Mouse (Mus musculus) intestine, embryonic 16.5 days (tissue): ENCODE measurements around the gene Cic. TPM values are rescaled to one million over a fixed set of nuclear protein-coding genes. Genes with fewer than 3 reads are reported as not detected.
"Not testable (repeated sequence)": the region's sequence is repeated elsewhere in the genome, so short reads cannot be mapped to it uniquely, and the experiment has no call there.

Experiments used
- ATAC-seq: fragments of 200-750 bp; cut with Nextera tagmentation; 2 replicates; pipeline ENCODE4 v1.8.0; 2017; ENCODE audit warnings: moderate TSS enrichment, moderate library complexity
- H3K27ac ChIP-seq: fragments of 300-500 bp; sonication (generic); 2 replicates; pipeline ENCODE4 v1.5.1; 2014; ENCODE audit warnings: mild to moderate bottlenecking, low read length
- H3K27me3 ChIP-seq: fragments of 300-500 bp; sonication (generic); replicated peaks from 2 replicates; pipeline ENCODE4 v1.6.1; 2014; ENCODE audit warnings: low read length, control low read depth, mixed read lengths; ENCODE audit not compliant: control insufficient read depth, insufficient read depth
- H3K36me3 ChIP-seq: fragments of 300-500 bp; sonication (generic); 2 replicates; pipeline ENCODE4 v1.6.1; 2014; ENCODE audit warnings: low read length, control low read depth; ENCODE audit not compliant: control insufficient read depth, insufficient read depth
- H3K4me1 ChIP-seq: fragments of 300-500 bp; sonication (generic); 2 replicates; pipeline ENCODE4 v1.6.1; 2014; ENCODE audit warnings: low read length, control low read depth, mixed read lengths; ENCODE audit not compliant: control insufficient read depth, insufficient read depth
- H3K4me2 ChIP-seq: fragments of 300-500 bp; sonication (generic); 2 replicates; pipeline ENCODE4 v1.6.1; 2014; ENCODE audit warnings: low read depth, low read length, control low read depth
- H3K4me3 ChIP-seq: fragments of 300-500 bp; sonication (generic); 2 replicates; pipeline ENCODE4 v1.5.1; 2014; ENCODE audit warnings: mild to moderate bottlenecking, low read length
- H3K9ac ChIP-seq: fragments of 300-500 bp; sonication (generic); 2 replicates; pipeline ENCODE4 v1.6.1; 2014; ENCODE audit warnings: low read depth, low read length
- H3K9me3 ChIP-seq: fragments of 300-500 bp; sonication (generic); 2 replicates; pipeline ENCODE4 v1.6.1; 2016; ENCODE audit warnings: low read length, control low read depth; ENCODE audit not compliant: control insufficient read depth
- WGBS: fragments of 180-500 bp; shearing (Covaris S2); extraction: QIAGEN DNeasy Blood & Tissue Kit; methylation state at CpG from one replicate; pipeline ENCODE4 v1.1.7; 2014; 5-methylcytosine and 5-hydroxymethylcytosine counted together
- polyA plus RNA-seq: library from polyadenylated mRNA; unstranded; fragments of >200 nt; fragmentation: Nextera tagmentation; extraction: Ambion mirVana; gene quantifications from 2 replicates; pipeline ENCODE4 v1.2.1, GENCODE M21; 2015

The Cic gene
- polyA plus RNA-seq, 1 experiment from 2014 or later = 19.9 TPM

GRCm38 (mm10) chr7:25317446-25317999, 50.0 kb downstream of the Cic start:
- Histone ChIP-seq H3K9ac (peak overlapping the region; percentile 84), H3K4me3 (peak overlapping the region; percentile 60), H3K4me1 (peaks cover 28% of the 10 kb centered on the region), H3K4me2 (peak overlapping the region; percentile 93), H3K36me3 (no peaks in the 10 kb centered on the region), H3K27me3 (peaks cover 31% of the 10 kb centered on the region), H3K9me3 (no peaks in the 10 kb centered on the region), H3K27ac (peak overlapping the region; percentile 67)
- no peak for ATAC-seq
- WGBS = 14% methylated on average over 21 of the region's 21 CpGs

GRCm38 (mm10) chr7:25322058-25322484, 54.6 kb downstream of the Cic start:
- no peak overlapping the region for H3K4me3 ChIP-seq
- no peaks in the 10 kb centered on the region for H3K9me3 ChIP-seq
- H3K27me3 ChIP-seq = no peaks in the 10 kb centered on the region
- WGBS = 16% methylated on average over 6 of the region's 6 CpGs
- H3K4me1 ChIP-seq = peaks cover 13% of the 10 kb centered on the region
- no peak overlapping the region for H3K9ac ChIP-seq
- peak overlapping the region; percentile 81; the same call in 1 of the 2 replicates for H3K27ac ChIP-seq
- no peaks in the 10 kb centered on the region for H3K36me3 ChIP-seq
- peak overlapping the region; percentile 3; the same call in 1 of the 2 replicates for H3K4me2 ChIP-seq
- ATAC-seq = peak; percentile 80

GRCm38 (mm10) chr7:25323219-25323618, 55.7 kb downstream of the Cic start:
- Histone ChIP-seq H3K9me3 (no peaks in the 10 kb centered on the region), H3K4me1 (peaks cover 6% of the 10 kb centered on the region), H3K9ac (no peak overlapping the region), H3K27ac (no peak overlapping the region), H3K4me3 (no peak overlapping the region), H3K4me2 (no peak overlapping the region), H3K36me3 (no peaks in the 10 kb centered on the region), H3K27me3 (no peaks in the 10 kb centered on the region)
- 95% methylated on average over 2 of the region's 2 CpGs for WGBS
- no peak for ATAC-seq

GRCm38 (mm10) chr7:25325431-25325830, 57.9 kb downstream of the Cic start:
- not testable (repeated sequence) for H3K36me3 ChIP-seq, ATAC-seq, H3K9ac ChIP-seq, H3K27me3 ChIP-seq, H3K9me3 ChIP-seq, H3K4me3 ChIP-seq, H3K4me2 ChIP-seq, H3K4me1 ChIP-seq, H3K27ac ChIP-seq
- whole genome bisulfite sequencing = 88% methylated on average over 4 of the region's 6 CpGs

- ATAC-seq = no peak
- Histone ChIP-seq H3K4me2 (no peak overlapping the region), H3K9me3 (no peaks in the 10 kb centered on the region), H3K36me3 (peaks cover 6% of the 10 kb centered on the region; the same call in 1 of the 2 replicates), H3K27ac (no peak overlapping the region), H3K9ac (no peak overlapping the region), H3K4me1 (peaks cover 6% of the 10 kb centered on the region), H3K4me3 (no peak overlapping the region), H3K27me3 (no peaks in the 10 kb centered on the region)
- 78% methylated on average over 8 of the region's 8 CpGs for WGBS
Observed at GRCm38 (mm10) chr7:25326233-25326632, 58.7 kb downstream of the Cic start.

GRCm38 (mm10) chr7:25333596-25334307, 66.2 kb downstream of the Cic start:
- no peaks in the 10 kb centered on the region for H3K4me1 ChIP-seq
- H3K27ac ChIP-seq = no peak overlapping the region
- H3K4me3 ChIP-seq = no peak overlapping the region
- H3K9me3 ChIP-seq = no peaks in the 10 kb centered on the region
- H3K9ac ChIP-seq = no peak overlapping the region
- peak; percentile 60; the same call in 1 of the 2 replicates for ATAC-seq
- peaks cover 13% of the 10 kb centered on the region for H3K36me3 ChIP-seq
- H3K27me3 ChIP-seq = no peaks in the 10 kb centered on the region
- 40% methylated on average over 16 of the region's 16 CpGs for WGBS
- H3K4me2 ChIP-seq = no peak overlapping the region

- H3K36me3 ChIP-seq = peaks cover 13% of the 10 kb centered on the region
- no peak overlapping the region for H3K27ac ChIP-seq
- WGBS = 82% methylated on average over 12 of the region's 12 CpGs
- no peak overlapping the region for H3K4me2 ChIP-seq
- ATAC-seq = no peak
- no peaks in the 10 kb centered on the region for H3K27me3 ChIP-seq
- H3K9me3 ChIP-seq = no peaks in the 10 kb centered on the region
- H3K4me3 ChIP-seq = no peak overlapping the region
- H3K9ac ChIP-seq = no peak overlapping the region
- no peaks in the 10 kb centered on the region for H3K4me1 ChIP-seq
Observed at GRCm38 (mm10) chr7:25334472-25334871, 67.0 kb downstream of the Cic start.

- H3K9ac ChIP-seq = no peak overlapping the region
- H3K27ac ChIP-seq = no peak overlapping the region
- H3K4me2 ChIP-seq = no peak overlapping the region
- ATAC-seq = peak; percentile 91
- H3K9me3 ChIP-seq = no peaks in the 10 kb centered on the region
- H3K4me3 ChIP-seq = no peak overlapping the region
- 85% methylated on average over 9 of the region's 9 CpGs for WGBS
- no peaks in the 10 kb centered on the region for H3K27me3 ChIP-seq
- H3K36me3 ChIP-seq = peaks cover 8% of the 10 kb centered on the region
- H3K4me1 ChIP-seq = no peaks in the 10 kb centered on the region
Observed at GRCm38 (mm10) chr7:25339329-25339728, 71.8 kb downstream of the Cic start.

- no peak for ATAC-seq
- WGBS = 83% methylated on average over 20 of the region's 20 CpGs
- H3K4me2 ChIP-seq = no peak overlapping the region
- no peak overlapping the region for H3K4me3 ChIP-seq
- no peaks in the 10 kb centered on the region for H3K9me3 ChIP-seq
- H3K27ac ChIP-seq = no peak overlapping the region
- peaks cover 6% of the 10 kb centered on the region; the same call in 1 of the 2 replicates for H3K36me3 ChIP-seq
- H3K4me1 ChIP-seq = no peaks in the 10 kb centered on the region
- H3K9ac ChIP-seq = no peak overlapping the region
- no peaks in the 10 kb centered on the region for H3K27me3 ChIP-seq
Observed at GRCm38 (mm10) chr7:25341000-25341784, 73.7 kb downstream of the Cic start.
